Mouse (Mus musculus) hematopoietic stem cell, adult 5-6 weeks (primary cell): ENCODE measurements around the gene Amy1. TPM values are rescaled to one million over a fixed set of nuclear protein-coding genes. Genes with fewer than 3 reads are reported as not detected.
"Not testable (repeated sequence)": the region's sequence is repeated elsewhere in the genome, so short reads cannot be mapped to it uniquely, and the experiment has no call there.

Experiments
- ATAC-seq, 2 experiments: fragments of 125-278 bp in 1 of 2; replicated peaks in 1 of 2; 2 replicates each; pipeline ENCODE4 v1.8.0; 2016 to 2017; ENCODE audit warnings: inconsistent platforms in 2 of 2, mild to moderate bottlenecking in 2 of 2, moderate number of reproducible peaks in 2 of 2, low read depth in 1 of 2, moderate TSS enrichment in 1 of 2; ENCODE audit not compliant: low FRiP score in 2 of 2, poor library complexity in 2 of 2, severe bottlenecking in 2 of 2, insufficient read depth in 1 of 2, low TSS enrichment in 1 of 2
- total RNA-seq: library from RNA; stranded (forward); fragments of 172-1452, 232-1000 nt; gene quantifications from 2 replicates; pipeline ENCODE4 v1.2.3, GENCODE M21; 2017

Gene Amy1
- 1.6 and 3.7 TPM in 2 replicates for total RNA-seq

DNA sequence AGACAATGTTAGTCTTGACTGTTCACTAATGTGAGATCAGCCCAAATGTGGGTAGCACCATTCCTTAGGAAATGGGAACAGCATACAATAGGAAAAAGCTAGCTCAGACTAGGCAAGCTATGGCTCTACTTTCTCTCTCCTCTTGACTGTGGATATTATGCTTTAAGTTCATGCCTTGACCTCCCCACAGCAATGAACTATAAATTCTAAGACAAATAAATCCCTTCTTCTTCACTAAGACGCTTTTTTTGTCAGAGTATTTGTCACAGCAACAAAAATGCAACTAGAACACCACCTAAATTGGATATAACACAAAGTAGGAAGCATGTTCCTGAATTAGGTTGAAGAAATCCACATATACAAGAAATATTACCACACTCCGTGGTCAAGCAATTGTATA is at the start of gene Amy1:
Amy1 (minus strand) TSS at position 101 of the 400 bp plus-strand sequence.
- ATAC-seq, result no peak

DNA sequence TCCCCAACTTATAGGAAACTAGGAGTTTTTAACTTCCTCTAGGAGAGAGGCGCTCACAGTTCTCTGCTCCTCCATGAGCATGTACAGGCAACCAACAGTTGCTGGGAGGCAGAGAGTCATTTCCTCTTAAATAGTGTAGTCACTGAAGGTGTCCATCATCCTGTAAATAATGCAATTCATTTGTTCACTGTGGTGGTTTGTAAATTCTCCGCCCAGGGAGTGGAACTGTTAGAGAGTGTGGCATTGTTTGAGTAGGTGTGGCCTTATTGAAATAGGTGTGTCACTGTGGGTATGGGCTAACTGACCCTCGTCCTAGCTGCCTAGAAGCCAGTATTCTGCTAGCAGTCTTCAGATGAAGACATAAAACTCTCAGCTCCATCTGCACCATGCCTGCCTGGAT is 47.8 kb upstream of the Amy1 start:
- ATAC-seq, result no peak

DNA sequence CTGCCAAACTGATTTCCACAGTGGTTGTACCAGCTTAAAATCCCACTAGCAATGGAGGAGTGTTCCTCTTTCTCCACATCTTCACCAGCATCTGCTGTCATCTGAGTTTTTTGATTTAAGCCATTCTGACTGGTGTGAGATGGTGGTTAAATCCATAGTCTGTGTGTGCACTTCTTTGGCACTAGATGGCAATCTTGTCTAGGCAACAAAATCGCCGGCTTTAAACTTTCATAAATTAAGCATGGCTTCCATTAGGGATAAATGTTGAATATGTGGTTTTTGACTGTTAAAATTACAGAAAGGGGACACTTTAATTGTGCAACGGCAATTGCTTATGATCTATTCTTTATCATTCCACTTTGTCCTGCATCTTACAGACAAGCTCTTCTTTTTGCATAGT is 44.9 kb upstream of the Amy1 start:
- peak; percentile 39 to 59; a peak in 3 of 4 replicates for ATAC-seq

DNA sequence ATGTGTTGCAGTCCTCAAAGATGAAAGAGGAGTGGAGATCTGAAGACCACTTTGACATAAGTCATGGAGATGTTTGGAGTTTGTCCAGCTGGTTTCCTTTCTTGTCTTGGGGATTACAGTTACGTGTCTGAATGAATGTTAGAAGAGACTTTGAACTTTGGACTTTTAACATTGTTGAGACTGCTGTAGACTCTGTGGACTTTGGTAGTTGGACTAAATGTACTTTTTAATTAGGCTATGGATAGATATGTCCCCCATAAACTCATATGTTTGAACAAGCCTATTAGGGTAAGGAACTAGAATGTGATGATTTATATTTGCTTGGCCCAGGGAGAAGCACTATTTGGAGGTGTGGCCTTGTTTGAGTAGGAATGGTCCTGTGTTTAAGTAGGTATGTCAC is 33.0 kb upstream of the Amy1 start:
- ATAC-seq, result no peak

DNA sequence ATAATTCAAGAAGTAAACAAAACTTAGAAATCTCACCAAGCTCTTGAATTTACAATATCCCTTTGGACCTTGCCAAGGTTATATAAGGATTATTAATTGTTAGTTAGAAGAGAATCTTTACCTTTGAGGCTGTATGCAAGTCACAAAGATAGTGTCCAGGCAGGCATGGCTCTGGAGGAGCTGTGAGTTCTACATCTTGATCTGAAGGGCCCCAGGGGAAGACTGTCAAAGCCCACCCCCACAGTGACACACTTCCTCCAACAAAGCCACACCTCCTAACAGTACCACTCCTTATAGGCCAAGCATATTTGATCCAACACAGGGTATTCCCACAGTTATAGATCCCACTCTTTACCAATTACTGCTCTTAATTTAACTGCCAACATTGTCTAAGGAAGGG is 27.7 kb upstream of the Amy1 start:
- no peak for ATAC-seq

DNA sequence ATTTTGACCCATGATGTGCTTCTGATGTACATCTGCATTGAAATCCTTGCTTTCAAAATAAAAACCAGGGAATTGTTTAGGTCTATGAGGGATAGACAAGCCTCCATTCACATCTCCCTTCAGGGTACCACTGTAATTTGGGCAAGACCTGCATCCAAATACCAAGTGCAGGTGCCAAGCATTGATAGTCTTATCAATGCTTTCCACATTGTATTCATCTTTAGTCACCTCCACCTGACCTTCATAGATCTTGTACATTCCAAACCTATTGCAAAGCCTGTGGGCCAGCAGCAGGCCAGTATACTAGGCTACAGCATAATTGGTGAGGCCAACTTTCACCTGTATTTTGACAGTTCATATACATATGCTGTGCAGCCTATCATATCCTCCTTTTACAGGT is 25.1 kb upstream of the Amy1 start:
- no peak for ATAC-seq

DNA sequence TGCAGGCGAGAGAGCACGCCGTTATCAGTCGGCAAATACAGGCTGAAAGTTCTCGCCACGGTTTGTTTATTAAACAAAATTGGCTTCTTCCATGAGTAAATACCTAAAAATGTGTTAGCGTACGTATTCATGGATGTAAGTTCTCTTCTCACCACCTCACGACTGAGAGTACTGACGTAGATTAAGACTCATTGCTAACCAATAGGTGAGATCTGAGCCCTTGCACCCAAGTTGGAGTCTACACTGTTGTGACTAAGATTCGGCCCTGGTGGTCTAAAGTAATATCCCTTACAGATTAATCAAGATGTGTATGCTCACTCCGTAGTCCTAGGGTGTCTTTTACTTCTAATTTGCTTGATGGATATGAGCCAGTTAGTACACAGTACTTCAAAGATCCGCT is 24.1 kb upstream of the Amy1 start:
- ATAC-seq, result peak; percentile 52 to 57

DNA sequence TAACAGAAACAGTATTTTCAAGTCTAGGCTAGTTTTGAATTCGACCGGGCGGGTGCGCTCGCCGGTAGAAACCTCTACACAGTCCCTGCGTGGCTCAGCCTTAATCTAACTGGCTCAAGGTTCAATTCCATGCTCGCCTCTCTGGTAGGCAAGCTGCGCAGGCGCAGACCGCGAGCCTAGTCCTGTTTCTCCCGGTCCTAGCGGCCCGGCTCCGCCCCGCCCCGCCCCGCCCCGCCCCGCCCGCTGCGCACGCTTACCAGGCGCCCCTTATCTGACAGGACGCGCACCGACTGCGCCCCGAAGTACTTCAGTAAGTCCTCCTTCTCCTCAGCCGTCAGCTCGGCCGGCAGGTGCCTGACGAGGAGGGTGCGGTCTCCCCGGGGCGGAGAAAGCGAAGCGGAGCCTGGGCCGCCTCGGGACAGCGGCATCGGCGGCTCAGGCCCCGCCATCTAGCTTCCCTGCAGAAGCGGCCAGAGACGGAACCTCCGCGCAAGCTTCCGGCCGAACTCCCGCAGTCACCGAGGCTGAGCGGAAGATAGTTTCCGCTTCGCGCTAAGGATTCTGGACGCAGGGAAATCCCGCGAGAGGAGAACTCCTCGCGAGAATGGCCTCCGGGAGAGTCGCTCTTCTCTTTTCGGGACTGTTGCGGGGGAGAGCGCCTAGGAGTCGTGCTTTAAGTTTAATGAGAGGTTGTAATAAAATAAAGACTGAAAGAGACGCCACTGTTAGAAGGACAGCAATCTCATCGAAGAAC is 23.3 kb upstream of the Amy1 start, which contains the start of gene Rnpc3:
Rnpc3 (minus strand) TSS at position 544 of the 754 bp plus-strand sequence.
- ATAC-seq, result peak; percentile 89 to 95

DNA sequence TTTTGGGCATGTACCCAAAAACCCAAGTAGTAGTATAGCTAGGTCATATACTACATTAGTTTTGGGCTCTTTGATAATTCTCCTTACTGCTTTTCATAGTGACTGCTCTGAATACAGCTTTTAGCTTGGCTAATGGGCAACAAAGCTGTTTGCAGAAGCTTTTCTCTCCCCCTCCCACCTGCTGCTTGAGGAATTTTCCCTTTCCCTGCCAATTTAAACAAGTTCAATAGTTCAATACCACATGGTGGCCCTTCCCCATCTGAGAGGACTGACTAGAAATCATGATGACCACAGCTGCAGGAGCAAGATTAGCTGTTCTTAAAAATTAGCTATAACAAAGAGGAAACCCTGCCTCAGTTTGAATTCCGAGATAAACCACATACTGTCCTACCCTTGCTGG is 15.7 kb downstream of the Amy1 start:
- ATAC-seq, result no peak

DNA sequence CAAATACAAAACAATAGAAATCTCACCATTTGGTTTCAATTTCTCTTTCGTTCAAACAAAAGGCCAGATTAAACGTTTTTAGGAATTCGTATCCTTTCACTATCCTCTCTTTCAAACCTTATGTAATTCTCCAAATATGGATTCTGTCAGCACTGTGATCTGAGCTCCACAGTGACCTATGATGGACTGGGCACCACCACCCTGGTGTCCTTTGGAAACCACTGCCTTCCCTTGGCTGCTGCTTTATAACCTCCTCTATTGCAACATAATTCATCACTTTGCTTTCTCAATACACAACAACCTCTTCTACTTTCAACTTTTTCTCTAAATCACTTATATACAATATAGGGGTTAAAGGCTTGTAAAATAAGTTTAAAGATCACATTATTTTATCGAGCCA is 31.9 kb downstream of the Amy1 start:
- no peak for ATAC-seq

DNA sequence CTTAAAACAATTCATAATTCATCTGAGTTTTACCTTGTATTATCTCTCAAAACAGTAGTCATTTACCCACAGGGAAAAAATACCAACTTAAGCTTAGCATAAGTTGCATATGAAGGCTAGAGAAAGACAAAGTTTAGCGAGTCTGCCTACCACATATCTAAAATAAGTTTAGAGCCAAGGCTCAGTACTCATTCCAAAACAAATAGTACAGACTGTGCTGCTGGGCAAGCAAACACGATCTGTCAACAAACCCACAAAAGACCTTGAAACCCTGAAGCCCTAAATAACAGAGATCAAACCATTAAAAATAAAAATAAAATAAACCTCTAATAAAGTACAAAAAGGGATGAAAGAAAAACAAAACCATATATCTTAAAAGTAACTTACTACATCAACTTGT is 32.4 kb downstream of the Amy1 start:
- ATAC-seq, result no peak

DNA sequence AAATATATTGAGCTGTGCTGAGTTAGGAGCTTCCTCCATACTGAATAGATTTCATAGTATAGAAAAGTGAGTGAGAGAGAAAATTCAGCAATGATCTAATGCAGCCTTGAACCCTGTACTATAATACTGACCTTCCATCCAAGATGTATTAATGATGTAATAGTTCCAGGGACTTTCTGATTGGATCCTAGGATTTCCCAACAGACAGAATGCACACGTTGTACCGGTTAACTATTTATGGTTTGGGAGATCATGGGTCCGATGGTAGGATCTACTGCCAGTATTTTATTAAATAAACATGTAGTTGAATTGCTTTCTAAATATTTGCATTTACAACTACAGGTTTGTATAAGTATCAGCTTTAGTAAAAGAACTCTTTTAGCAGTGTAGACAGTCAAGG is 34.3 kb downstream of the Amy1 start:
- no peak for ATAC-seq

DNA sequence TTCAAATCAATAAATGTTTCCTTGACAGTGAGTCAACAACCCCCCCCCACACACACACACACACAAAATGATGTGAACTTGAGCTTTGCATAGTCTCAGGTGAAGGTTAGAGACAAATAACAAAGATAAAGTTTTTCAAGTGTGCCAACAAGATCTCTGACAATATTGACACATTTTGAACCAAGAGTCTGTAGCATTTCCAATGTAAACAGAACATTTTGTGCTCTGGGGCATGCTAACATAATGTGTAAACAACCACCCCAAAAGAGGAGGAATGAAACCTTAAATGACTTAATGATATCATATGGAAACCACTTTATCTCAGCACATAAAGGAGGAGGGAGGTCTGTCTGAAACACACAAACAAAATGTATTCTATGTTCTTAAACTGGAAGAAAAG is 66.8 kb downstream of the Amy1 start:
- no peak for ATAC-seq

DNA sequence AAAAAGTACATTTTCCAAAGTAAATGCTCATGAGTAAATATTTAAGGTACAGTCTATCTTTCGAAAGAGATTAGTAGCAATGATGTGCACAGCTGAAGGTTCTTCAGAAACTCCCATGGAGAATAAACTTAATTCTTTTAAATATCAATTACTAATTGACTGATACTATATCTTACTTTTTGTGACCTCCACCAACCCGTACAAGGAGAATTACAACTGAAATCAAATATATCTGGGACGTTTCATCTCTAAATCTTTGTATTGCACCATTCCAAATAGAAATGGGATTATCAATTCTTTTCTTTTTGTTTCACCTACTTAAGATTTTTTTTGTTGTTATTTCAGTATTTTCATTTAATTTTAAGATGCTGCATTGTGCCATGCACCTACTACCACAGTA is 74.2 kb downstream of the Amy1 start, which contains the start of gene Amy2a1:
Amy2a1 (minus strand) TSS at position 101 of the 400 bp plus-strand sequence.
- not testable (repeated sequence) for ATAC-seq

Other genes starting within 250 kb of the Amy1 start
- gene Amy2a1, start 74.3 kb downstream of the Amy1 start, total RNA-seq, result not detected in 2 replicates
- gene Rnpc3, start 23.4 kb upstream of the Amy1 start, total RNA-seq, result 69.4 and 115 TPM in 2 replicates